Mouse (Mus musculus): ENCODE data around the gene Yaf2.
"Not testable (repeated sequence)": the region's sequence is repeated elsewhere in the genome, so short reads cannot be mapped to it uniquely, and the experiment has no call there.

The Yaf2 gene

GRCm38 (mm10) chr15:93336925-93337761, at the start of gene Yaf2:
Gene Yaf2 (minus strand): TSS chr15:93336935.
- DNase-seq (ENCODE audit: low spot score), result peak; percentile 79

DNA sequence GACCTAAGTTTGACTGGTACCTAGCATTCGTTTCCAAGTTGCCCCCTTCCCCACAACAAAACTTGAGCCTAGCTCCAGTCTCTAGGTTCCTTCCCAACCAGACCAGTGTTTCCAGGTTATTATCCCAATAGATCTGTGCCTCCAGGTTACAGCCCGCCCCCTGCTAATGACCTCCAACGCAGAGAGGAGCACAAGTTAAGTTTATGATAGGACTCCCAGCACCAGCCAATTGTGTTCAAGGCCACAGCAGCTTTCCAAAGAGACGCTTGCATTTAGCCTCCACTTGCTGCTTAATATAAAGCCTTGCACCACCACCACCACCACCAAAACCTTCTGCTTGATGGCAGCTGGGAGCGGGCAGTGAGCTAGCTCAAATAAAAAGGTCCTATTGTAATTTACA, 44.6 kb upstream of the Yaf2 start:
- DNase-seq (ENCODE audit: low spot score), result no peak

- no peak for DNase-seq (ENCODE audit: low spot score)
Observed at GRCm38 (mm10) chr15:93379177-93379576, 42.4 kb upstream of the Yaf2 start.

GRCm38 (mm10) chr15:93375696-93376095, 39.0 kb upstream of the Yaf2 start:
- DNase-seq (ENCODE audit: low spot score), result no peak

GRCm38 (mm10) chr15:93372525-93373119, 35.9 kb upstream of the Yaf2 start:
- DNase-seq (ENCODE audit: low spot score), result not testable (repeated sequence)

DNA sequence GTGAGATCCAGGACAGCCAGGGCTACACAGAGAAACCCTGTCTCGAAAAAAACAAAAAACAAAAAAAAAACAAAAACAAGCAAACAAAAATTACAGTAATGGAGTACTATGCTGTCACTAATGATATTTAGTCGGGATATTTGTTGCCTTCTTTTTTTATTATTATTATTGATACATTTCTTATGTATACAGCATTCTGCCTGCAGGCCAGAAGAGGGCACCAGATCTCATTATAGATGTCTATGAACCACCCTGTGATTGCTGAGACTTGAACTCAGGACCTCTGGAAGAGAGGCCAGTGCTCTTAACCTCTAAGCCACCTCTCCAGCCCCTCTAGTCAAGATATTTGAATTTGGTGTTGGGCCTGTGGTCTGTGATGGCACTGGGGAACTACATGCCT, 35.1 kb upstream of the Yaf2 start:
- DNase-seq (ENCODE audit: low spot score), result no peak

DNA sequence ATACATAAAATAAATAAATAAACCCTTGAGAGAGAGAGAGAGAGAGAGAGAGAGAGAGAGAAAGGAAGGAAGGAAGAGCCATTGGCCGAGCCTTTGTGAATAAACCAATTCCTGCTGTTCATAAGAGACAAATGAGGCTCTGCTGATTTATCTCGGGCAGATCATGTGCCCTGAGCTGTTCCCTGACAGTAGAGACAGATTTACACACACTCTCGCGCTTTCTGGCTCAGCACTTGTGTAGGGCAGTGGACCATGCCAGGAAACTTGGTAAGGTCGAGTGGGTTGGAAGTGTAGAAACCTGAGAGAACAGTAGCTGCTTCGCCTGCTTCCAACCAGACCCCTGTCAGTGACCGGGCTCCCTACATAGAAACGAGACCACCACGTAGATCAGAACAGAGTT, 31.8 kb upstream of the Yaf2 start:
- DNase-seq (ENCODE audit: low spot score), result no peak

- no peak for DNase-seq (ENCODE audit: low spot score)
Observed at GRCm38 (mm10) chr15:93365561-93365960, 28.8 kb upstream of the Yaf2 start.

DNA sequence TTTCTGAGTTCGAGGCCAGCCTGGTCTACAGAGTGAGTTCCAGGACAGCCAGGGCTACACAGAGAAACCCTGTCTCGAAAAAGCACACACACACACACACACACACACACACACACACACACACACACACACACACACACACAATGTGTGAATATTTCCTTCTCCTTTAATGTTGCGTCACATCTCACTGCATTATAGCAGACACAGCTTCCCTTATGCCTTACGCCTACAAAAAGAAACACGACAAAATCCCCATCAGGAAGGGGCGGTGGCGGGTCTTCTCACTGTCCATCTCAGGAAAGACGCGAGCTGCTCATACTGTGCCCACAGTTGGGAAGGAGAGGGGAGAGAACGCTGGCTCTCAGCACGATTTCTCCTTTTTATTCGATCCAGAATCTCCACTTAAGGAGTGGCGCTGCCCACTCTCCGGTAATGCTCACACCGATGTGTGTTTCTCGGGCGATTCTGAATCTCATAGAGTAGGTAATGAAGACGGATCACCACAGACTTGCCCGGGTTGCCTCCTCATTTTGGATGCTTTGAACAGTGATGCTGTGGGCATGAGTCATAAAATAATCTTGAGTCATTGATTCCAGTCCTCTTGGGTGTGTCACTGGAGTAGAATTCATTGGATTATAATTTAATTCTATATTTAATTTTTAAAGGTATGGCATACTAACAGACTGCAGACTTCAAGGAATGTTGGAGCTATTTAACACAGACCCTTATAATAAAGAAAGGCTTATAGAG, 21.8 kb upstream of the Yaf2 start:
- no peak for DNase-seq (ENCODE audit: low spot score)

DNA sequence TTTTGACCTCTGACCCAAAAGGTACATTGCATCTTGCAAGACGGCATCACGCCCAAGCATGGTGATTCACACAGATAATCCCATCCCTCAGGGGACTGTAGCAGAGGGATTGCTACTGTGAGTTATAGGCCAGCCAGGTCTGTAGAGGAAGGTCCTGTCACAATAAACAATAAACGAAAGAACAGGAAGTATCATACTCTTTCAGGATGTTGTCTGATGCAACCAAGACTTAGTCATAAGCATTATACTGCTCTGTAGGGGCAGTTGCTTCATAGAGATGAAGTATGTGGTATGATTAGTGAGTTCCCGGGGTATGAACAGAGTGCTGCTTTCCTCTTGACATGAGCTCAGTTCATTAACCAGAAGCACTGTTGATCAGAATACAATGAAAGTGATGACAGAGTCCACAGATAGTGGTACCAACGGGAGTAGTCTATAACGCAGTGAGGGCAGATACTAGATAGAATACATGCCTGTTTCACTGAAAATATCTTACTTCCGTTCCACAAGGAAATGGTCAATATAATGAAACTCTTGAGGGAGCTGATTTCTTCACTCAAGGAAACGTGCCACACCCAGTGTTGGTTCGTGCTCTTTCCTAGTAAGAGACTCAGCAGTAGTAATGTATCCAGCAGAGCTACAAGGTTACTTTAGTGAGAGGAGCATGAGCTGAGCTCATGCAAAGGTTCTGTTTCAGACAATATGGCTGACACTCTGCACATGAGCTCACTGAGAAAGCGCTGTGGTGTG, 4.1 kb upstream of the Yaf2 start:
- DNase-seq (ENCODE audit: low spot score), result no peak

DNA sequence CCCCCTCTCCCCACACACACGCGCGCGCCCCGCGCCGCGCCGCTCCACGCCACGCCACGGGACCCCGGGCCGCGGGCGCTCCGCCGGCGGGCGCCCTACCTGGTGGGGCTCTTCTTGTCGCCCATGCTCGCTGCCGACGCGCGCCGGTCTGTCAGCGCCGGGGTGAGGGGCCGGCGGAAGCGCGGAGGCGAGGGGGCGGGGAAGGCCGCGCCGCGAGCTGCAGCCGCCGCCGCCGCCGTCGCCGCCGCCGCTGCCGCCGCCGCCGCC, 144 bp downstream of the Yaf2 start:
- no peak for DNase-seq (ENCODE audit: low spot score)

- DNase-seq (ENCODE audit: low spot score), result no peak
Observed at GRCm38 (mm10) chr15:93335821-93336657, 696 bp downstream of the Yaf2 start.

- DNase-seq (ENCODE audit: low spot score), result no peak
Observed at GRCm38 (mm10) chr15:93331256-93331655, 5.5 kb downstream of the Yaf2 start.

DNA sequence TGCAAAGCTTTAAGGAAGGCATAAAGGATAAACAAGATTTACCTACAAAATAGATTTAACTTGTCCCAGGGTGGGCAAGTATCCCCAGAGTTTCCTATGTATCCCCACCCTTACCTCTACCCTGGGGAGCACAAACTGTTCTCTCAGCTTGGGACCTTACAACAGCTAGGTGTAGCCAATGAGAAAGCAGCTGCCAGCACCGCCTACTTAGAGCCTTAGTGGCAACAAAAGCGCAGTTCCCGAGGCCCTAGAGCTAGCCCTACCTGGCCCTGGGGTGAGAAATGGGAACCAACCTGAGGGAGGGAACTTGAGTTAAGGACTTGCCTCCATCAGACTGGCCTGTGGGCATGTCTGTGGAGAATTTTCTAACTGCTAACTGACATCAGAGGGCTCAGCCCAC, 9.5 kb downstream of the Yaf2 start:
- no peak for DNase-seq (ENCODE audit: low spot score)

DNA sequence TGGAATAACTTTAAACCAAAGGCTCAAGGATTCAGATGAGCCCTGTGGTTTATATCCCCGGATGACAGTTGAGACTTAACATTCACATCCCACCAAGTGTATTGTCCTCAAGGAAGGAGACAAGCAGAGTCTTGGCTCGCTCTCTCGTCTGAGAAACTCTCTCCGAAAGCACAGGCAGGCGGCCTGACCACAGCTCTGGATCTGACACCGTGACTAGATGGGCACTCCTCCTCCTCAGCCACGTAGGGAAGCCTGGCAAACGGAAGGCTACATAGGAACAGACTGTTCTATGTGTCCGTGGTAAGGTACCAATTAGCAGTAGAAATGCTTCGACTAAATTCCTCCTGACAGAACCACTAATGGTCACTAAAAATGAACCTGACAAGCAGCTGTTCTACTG, 10.1 kb downstream of the Yaf2 start:
- DNase-seq (ENCODE audit: low spot score), result no peak

DNA sequence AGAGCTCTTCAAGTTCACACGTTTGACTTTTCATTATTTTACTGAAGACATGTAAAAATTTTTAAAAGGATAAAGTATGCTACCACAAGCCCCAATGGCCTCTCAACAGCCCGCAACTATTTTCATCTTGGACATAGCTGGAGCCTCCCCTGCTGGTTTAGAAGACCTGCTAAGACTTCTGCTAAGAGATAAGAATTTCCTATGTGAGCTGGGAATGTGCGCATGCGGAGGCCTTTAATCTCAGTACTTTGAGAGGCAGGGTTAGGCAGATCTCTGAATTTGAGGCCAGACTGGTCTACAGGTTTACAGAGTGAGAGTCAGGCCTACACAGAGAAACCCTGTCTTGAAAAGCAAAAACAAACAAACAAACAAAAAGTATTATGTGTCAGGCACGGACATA, 11.4 kb downstream of the Yaf2 start:
- DNase-seq (ENCODE audit: low spot score), result no peak

GRCm38 (mm10) chr15:93318781-93319180, 18.0 kb downstream of the Yaf2 start:
- no peak for DNase-seq (ENCODE audit: low spot score)

DNA sequence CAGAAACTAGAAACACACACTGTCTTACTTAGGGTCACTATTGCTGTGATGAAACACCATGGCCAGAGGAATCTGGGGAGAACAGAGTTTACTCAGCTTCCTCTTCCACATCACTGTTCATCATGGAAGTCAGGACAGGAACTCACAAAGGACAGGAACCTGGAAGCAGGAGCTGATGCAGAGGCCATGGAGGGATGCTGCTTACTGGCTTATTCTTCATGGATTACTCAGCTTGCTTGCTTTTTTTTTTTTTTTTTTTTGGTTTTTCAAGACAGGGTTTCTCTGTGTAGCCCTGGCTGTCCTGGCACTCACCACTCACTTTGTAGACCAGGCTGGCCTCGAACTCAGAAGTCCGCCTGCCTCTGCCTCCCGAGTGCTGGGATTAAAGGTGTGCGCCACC, 26.4 kb downstream of the Yaf2 start:
- not testable (repeated sequence) for DNase-seq (ENCODE audit: low spot score)

DNA sequence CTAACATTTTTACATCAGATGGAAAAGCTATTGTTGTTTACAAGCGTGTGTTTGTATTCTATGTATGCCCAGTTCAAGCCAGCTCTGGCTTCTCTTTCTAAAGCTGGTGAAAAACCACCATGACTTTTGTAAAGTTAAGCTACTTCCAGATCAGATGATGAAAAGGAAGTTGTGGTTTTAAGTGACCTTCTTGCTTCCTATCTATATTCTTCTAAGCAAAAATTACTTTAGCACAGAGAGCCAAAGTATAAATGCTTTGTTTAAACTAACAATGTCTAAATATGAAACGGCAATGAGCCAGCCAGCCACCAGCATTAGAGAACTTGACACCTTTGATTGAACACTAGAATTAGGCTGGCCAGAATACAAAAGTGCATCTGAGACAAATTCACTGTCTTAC, 38.5 kb downstream of the Yaf2 start:
- no peak for DNase-seq (ENCODE audit: low spot score)

DNA sequence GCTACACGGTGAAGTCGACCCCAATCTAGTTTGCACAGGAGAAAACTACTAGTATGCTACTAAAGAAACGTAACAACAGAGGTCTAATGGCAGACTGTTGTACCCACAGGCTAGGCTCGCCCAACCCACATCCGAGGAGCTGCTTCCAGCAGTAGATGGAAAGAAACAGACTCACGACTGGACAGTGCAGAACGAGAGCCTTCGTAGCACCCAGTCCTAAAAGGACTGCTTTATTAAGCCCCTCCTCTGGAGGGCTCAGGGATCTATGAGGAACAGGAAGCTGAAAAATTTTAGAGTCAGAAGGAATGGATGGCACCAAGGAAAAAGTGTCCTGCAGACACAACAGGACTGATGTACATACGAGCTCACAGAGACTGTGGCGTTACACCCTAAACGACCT, 42.3 kb downstream of the Yaf2 start:
- DNase-seq (ENCODE audit: low spot score), result no peak

DNA sequence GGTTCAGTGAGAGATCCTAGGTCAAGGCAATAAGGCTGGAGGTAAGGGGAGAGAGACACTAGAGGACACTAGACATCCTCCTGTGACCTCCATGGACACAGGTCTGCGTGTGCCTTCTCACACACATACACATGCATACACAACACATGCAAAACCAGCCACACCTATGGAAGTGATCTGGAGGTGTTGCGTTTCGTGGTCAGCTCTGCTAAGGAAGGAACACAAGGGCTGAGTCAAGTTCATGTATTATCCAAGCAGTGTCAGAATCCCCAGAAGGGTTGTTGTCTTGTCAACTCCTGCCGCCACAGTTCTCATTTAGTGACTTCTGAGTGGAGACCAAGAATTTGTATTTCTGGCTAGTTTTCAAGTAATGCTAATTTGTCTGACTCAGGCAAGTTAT, 48.4 kb downstream of the Yaf2 start:
- no peak for DNase-seq (ENCODE audit: low spot score)

DNA sequence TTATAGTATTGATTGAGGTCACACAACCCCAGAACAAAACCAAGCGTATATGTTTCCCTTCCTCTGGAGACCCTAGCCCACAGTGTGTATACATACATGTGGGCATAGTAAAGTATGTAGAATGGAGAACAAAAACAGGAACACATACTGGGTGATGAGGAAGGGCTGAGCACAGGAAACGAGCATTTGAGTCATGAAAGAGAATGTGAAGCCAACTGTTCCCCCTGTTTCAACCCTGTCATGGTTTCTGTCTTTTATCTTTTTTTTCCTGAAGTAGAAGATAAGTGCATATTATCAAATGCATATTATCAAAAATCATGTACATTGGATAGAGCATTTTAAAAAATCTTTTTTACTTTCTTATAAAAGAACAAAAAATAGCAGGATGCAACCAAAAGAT, 49.1 kb downstream of the Yaf2 start:
- DNase-seq (ENCODE audit: low spot score), result no peak
